Mouse (Mus musculus): ENCODE measurements at regions not wholly inside any gene's neighbourhood (a gene's known extent, or its start where the extent isn't known, plus 50 kb on each side); places are given as distances from the start of the nearest gene placed in this dataset.

- H3K36me3 ChIP-seq (ENCODE audit: control insufficient read depth, insufficient read depth, low read length): no peaks in the 10 kb centered on the region
- ATAC-seq (ENCODE audit: low read depth): no peak
- H3K27ac ChIP-seq (ENCODE audit: low read length): no peak overlapping the region
- H3K4me1 ChIP-seq (replicated peaks; ENCODE audit: control insufficient read depth, insufficient read depth, low read length): no peaks in the 10 kb centered on the region
- H3K27me3 ChIP-seq (ENCODE audit: control insufficient read depth, insufficient read depth, low read depth, low read length): no peaks in the 10 kb centered on the region
- H3K9ac ChIP-seq (ENCODE audit: low read length): no peak overlapping the region
- no peak overlapping the region for H3K4me3 ChIP-seq (ENCODE audit: low read length)
- 93% methylated on average over 1 of the region's 1 CpGs for WGBS
- no peak overlapping the region for H3K4me2 ChIP-seq (ENCODE audit: low read depth, low read length)
- H3K9me3 ChIP-seq (ENCODE audit: control insufficient read depth, low read length): no peaks in the 10 kb centered on the region
These were observed 498.1 kb downstream of the Slc22a22 start for GRCm38 (mm10) chr15:56979353-56979752.

- H3K4me2 ChIP-seq (ENCODE audit: low read depth, low read length): no peak overlapping the region
- H3K4me3 ChIP-seq (ENCODE audit: low read length): no peak overlapping the region
- no peaks in the 10 kb centered on the region for H3K27me3 ChIP-seq (ENCODE audit: control insufficient read depth, insufficient read depth, low read depth, low read length)
- no peaks in the 10 kb centered on the region for H3K9me3 ChIP-seq (ENCODE audit: control insufficient read depth, low read length)
- WGBS: 69% methylated on average over 4 of the region's 4 CpGs
- no peak overlapping the region for H3K27ac ChIP-seq (ENCODE audit: low read length)
- ATAC-seq (ENCODE audit: low read depth): no peak
- H3K4me1 ChIP-seq (replicated peaks; ENCODE audit: control insufficient read depth, insufficient read depth, low read length): no peaks in the 10 kb centered on the region
- no peak overlapping the region for H3K9ac ChIP-seq (ENCODE audit: low read length)
- H3K36me3 ChIP-seq (ENCODE audit: control insufficient read depth, insufficient read depth, low read length): no peaks in the 10 kb centered on the region
These were observed 501.7 kb downstream of the Slc22a22 start for GRCm38 (mm10) chr15:56975446-56976433.

GRCm38 (mm10) chr15:56970140-56970539 is 507.3 kb downstream of the Slc22a22 start:
- Histone ChIP-seq H3K27ac (ENCODE audit: low read length) (no peak overlapping the region), H3K4me3 (ENCODE audit: low read length) (no peak overlapping the region), H3K27me3 (ENCODE audit: control insufficient read depth, insufficient read depth, low read depth, low read length) (no peaks in the 10 kb centered on the region), H3K4me1 (replicated peaks; ENCODE audit: control insufficient read depth, insufficient read depth, low read length) (no peaks in the 10 kb centered on the region), H3K36me3 (ENCODE audit: control insufficient read depth, insufficient read depth, low read length) (no peaks in the 10 kb centered on the region), H3K9me3 (ENCODE audit: control insufficient read depth, low read length) (no peaks in the 10 kb centered on the region), H3K9ac (ENCODE audit: low read length) (no peak overlapping the region), H3K4me2 (ENCODE audit: low read depth, low read length) (no peak overlapping the region)
- WGBS: 68% methylated on average over 1 of the region's 1 CpGs
- no peak for ATAC-seq (ENCODE audit: low read depth)

GRCm38 (mm10) chr15:56956356-56956755 is 521.1 kb downstream of the Slc22a22 start:
- Histone ChIP-seq H3K36me3 (ENCODE audit: control insufficient read depth, insufficient read depth, low read length) (no peaks in the 10 kb centered on the region), H3K4me2 (ENCODE audit: low read depth, low read length) (no peak overlapping the region), H3K9me3 (ENCODE audit: control insufficient read depth, low read length) (no peaks in the 10 kb centered on the region), H3K27me3 (ENCODE audit: control insufficient read depth, insufficient read depth, low read depth, low read length) (no peaks in the 10 kb centered on the region), H3K4me3 (ENCODE audit: low read length) (no peak overlapping the region), H3K9ac (ENCODE audit: low read length) (no peak overlapping the region), H3K4me1 (replicated peaks; ENCODE audit: control insufficient read depth, insufficient read depth, low read length) (no peaks in the 10 kb centered on the region), H3K27ac (ENCODE audit: low read length) (no peak overlapping the region)
- no peak for ATAC-seq (ENCODE audit: low read depth)
- WGBS: 85% methylated on average over 2 of the region's 2 CpGs

GRCm38 (mm10) chr15:56952176-56952575 is 525.2 kb downstream of the Slc22a22 start:
- no peak for ATAC-seq (ENCODE audit: low read depth)
- Histone ChIP-seq H3K27me3 (ENCODE audit: control insufficient read depth, insufficient read depth, low read depth, low read length) (no peaks in the 10 kb centered on the region), H3K27ac (ENCODE audit: low read length) (no peak overlapping the region), H3K4me1 (replicated peaks; ENCODE audit: control insufficient read depth, insufficient read depth, low read length) (no peaks in the 10 kb centered on the region), H3K9ac (ENCODE audit: low read length) (no peak overlapping the region), H3K36me3 (ENCODE audit: control insufficient read depth, insufficient read depth, low read length) (no peaks in the 10 kb centered on the region), H3K4me2 (ENCODE audit: low read depth, low read length) (no peak overlapping the region), H3K9me3 (ENCODE audit: control insufficient read depth, low read length) (no peaks in the 10 kb centered on the region), H3K4me3 (ENCODE audit: low read length) (no peak overlapping the region)

- WGBS: 49% methylated on average over 2 of the region's 2 CpGs
- no peaks in the 10 kb centered on the region for H3K9me3 ChIP-seq (ENCODE audit: control insufficient read depth, low read length)
- no peak overlapping the region for H3K4me2 ChIP-seq (ENCODE audit: low read depth, low read length)
- H3K36me3 ChIP-seq (ENCODE audit: control insufficient read depth, insufficient read depth, low read length): no peaks in the 10 kb centered on the region
- ATAC-seq (ENCODE audit: low read depth): peak; percentile 49; the same call in 1 of the 2 replicates
- H3K27ac ChIP-seq (ENCODE audit: low read length): no peak overlapping the region
- no peaks in the 10 kb centered on the region for H3K4me1 ChIP-seq (replicated peaks; ENCODE audit: control insufficient read depth, insufficient read depth, low read length)
- no peak overlapping the region for H3K9ac ChIP-seq (ENCODE audit: low read length)
- no peak overlapping the region for H3K4me3 ChIP-seq (ENCODE audit: low read length)
- H3K27me3 ChIP-seq (ENCODE audit: control insufficient read depth, insufficient read depth, low read depth, low read length): no peaks in the 10 kb centered on the region
These were observed 526.6 kb downstream of the Slc22a22 start for GRCm38 (mm10) chr15:56950824-56951223.

GRCm38 (mm10) chr15:56940891-56941290 is 536.5 kb downstream of the Slc22a22 start:
- H3K4me3 ChIP-seq (ENCODE audit: low read length): no peak overlapping the region
- no peak overlapping the region for H3K9ac ChIP-seq (ENCODE audit: low read length)
- no peaks in the 10 kb centered on the region for H3K9me3 ChIP-seq (ENCODE audit: control insufficient read depth, low read length)
- WGBS: 81% methylated on average over 1 of the region's 1 CpGs
- no peaks in the 10 kb centered on the region for H3K36me3 ChIP-seq (ENCODE audit: control insufficient read depth, insufficient read depth, low read length)
- no peak overlapping the region for H3K4me2 ChIP-seq (ENCODE audit: low read depth, low read length)
- H3K27ac ChIP-seq (ENCODE audit: low read length): no peak overlapping the region
- no peaks in the 10 kb centered on the region for H3K27me3 ChIP-seq (ENCODE audit: control insufficient read depth, insufficient read depth, low read depth, low read length)
- no peaks in the 10 kb centered on the region for H3K4me1 ChIP-seq (replicated peaks; ENCODE audit: control insufficient read depth, insufficient read depth, low read length)
- ATAC-seq (ENCODE audit: low read depth): no peak

- Histone ChIP-seq H3K27me3 (ENCODE audit: control insufficient read depth, insufficient read depth, low read depth, low read length) (no peaks in the 10 kb centered on the region), H3K27ac (ENCODE audit: low read length) (no peak overlapping the region), H3K4me1 (replicated peaks; ENCODE audit: control insufficient read depth, insufficient read depth, low read length) (no peaks in the 10 kb centered on the region), H3K4me3 (ENCODE audit: low read length) (no peak overlapping the region), H3K9ac (ENCODE audit: low read length) (no peak overlapping the region), H3K36me3 (ENCODE audit: control insufficient read depth, insufficient read depth, low read length) (no peaks in the 10 kb centered on the region), H3K4me2 (ENCODE audit: low read depth, low read length) (no peak overlapping the region), H3K9me3 (ENCODE audit: control insufficient read depth, low read length) (no peaks in the 10 kb centered on the region)
- no peak for ATAC-seq (ENCODE audit: low read depth)
These were observed 580.9 kb downstream of the Slc22a22 start for GRCm38 (mm10) chr15:56896553-56896952.

GRCm38 (mm10) chr15:56881501-56881900 is 595.9 kb downstream of the Slc22a22 start:
- H3K9ac ChIP-seq (ENCODE audit: low read length): no peak overlapping the region
- no peak for ATAC-seq (ENCODE audit: low read depth)
- 49% methylated on average over 5 of the region's 5 CpGs for WGBS
- no peak overlapping the region for H3K4me2 ChIP-seq (ENCODE audit: low read depth, low read length)
- no peaks in the 10 kb centered on the region for H3K9me3 ChIP-seq (ENCODE audit: control insufficient read depth, low read length)
- H3K4me3 ChIP-seq (ENCODE audit: low read length): no peak overlapping the region
- H3K4me1 ChIP-seq (replicated peaks; ENCODE audit: control insufficient read depth, insufficient read depth, low read length): no peaks in the 10 kb centered on the region
- no peaks in the 10 kb centered on the region for H3K27me3 ChIP-seq (ENCODE audit: control insufficient read depth, insufficient read depth, low read depth, low read length)
- H3K36me3 ChIP-seq (ENCODE audit: control insufficient read depth, insufficient read depth, low read length): no peaks in the 10 kb centered on the region
- no peak overlapping the region for H3K27ac ChIP-seq (ENCODE audit: low read length)
